Mouse (Mus musculus) regulatory T cell (primary cell): ENCODE data around the gene Rnf224.

Experiments used
- in situ Hi-C: fragments of 300-600 bp; cut with MboI, MseI; formaldehyde crosslinking; loops from one replicate; pipeline ENCODE4 v1.15.1; 2025; ENCODE audit warnings: high pct_unique_total_duplicates

The Rnf224 gene

GRCm38 (mm10) chr2:25228431-25228889 lies 8.1 kb downstream of the Rnf224 start:
- in situ Hi-C loops = no loop called here

- in situ Hi-C loops = no loop called here
Observed at GRCm38 (mm10) chr2:25227406-25227805, 9.2 kb downstream of the Rnf224 start.

GRCm38 (mm10) chr2:25226864-25227263 lies 9.7 kb downstream of the Rnf224 start:
- in situ Hi-C loops = no loop called here

- in situ Hi-C loops = no loop called here
Observed at GRCm38 (mm10) chr2:25225811-25226379, 10.7 kb downstream of the Rnf224 start.

GRCm38 (mm10) chr2:25224766-25225752 lies 11.5 kb downstream of the Rnf224 start:
- in situ Hi-C loops = no loop called here

- in situ Hi-C loops = no loop called here
Observed at GRCm38 (mm10) chr2:25224492-25224765, 12.2 kb downstream of the Rnf224 start, which contains the start of gene Tubb4b. Tubb4b (minus strand) TSS chr2:25224702.

- in situ Hi-C loops = no loop called here
Observed at GRCm38 (mm10) chr2:25223681-25224491, 12.7 kb downstream of the Rnf224 start.

GRCm38 (mm10) chr2:25221331-25221772 lies 15.2 kb downstream of the Rnf224 start:
- in situ Hi-C loops = no loop called here

- in situ Hi-C loops = no loop called here
Observed at GRCm38 (mm10) chr2:25218445-25218844, 18.1 kb downstream of the Rnf224 start, which contains the start of gene Fam166a. Fam166a (plus strand) TSS chr2:25218745.

- in situ Hi-C loops = no loop called here
Observed at GRCm38 (mm10) chr2:25217666-25218065, 18.9 kb downstream of the Rnf224 start.

- in situ Hi-C loops = no loop called here
Observed at GRCm38 (mm10) chr2:25214444-25214843, 22.1 kb downstream of the Rnf224 start, which contains the start of gene Stpg3. Stpg3 (minus strand) TSS chr2:25214637.

GRCm38 (mm10) chr2:25213266-25213865 lies 23.2 kb downstream of the Rnf224 start:
- in situ Hi-C loops = no loop called here

GRCm38 (mm10) chr2:25211121-25211670 lies 25.4 kb downstream of the Rnf224 start, which contains the start of gene Nelfb:
Nelfb (minus strand) TSS chr2:25211489.
- in situ Hi-C loops = no loop called here

GRCm38 (mm10) chr2:25210686-25211085 lies 25.9 kb downstream of the Rnf224 start:
- in situ Hi-C loops = no loop called here

- in situ Hi-C loops = no loop called here
Observed at GRCm38 (mm10) chr2:25207593-25207992, 29.0 kb downstream of the Rnf224 start.

- in situ Hi-C loops = no loop called here
Observed at GRCm38 (mm10) chr2:25203631-25204214, 32.9 kb downstream of the Rnf224 start.

- in situ Hi-C loops = no loop called here
Observed at GRCm38 (mm10) chr2:25200631-25201030, 36.0 kb downstream of the Rnf224 start.

- in situ Hi-C loops = no loop called here
Observed at GRCm38 (mm10) chr2:25197946-25198345, 38.6 kb downstream of the Rnf224 start.

GRCm38 (mm10) chr2:25197191-25197590 lies 39.4 kb downstream of the Rnf224 start:
- in situ Hi-C loops = no loop called here

- in situ Hi-C loops = no loop called here
Observed at GRCm38 (mm10) chr2:25196172-25196954, 40.2 kb downstream of the Rnf224 start, which contains the start of gene Tor4a. Tor4a (minus strand) TSS chr2:25196886.
